Mouse (Mus musculus) retina, postnatal 7 days (tissue): ENCODE data around the gene Cd180.

ENCODE experiments used
- DNase-seq: peaks from one replicate; pipeline ENCODE4 v3.0.0-alpha.2; 2012; ENCODE audit warnings: low read depth, low spot score

The Cd180 gene

DNA sequence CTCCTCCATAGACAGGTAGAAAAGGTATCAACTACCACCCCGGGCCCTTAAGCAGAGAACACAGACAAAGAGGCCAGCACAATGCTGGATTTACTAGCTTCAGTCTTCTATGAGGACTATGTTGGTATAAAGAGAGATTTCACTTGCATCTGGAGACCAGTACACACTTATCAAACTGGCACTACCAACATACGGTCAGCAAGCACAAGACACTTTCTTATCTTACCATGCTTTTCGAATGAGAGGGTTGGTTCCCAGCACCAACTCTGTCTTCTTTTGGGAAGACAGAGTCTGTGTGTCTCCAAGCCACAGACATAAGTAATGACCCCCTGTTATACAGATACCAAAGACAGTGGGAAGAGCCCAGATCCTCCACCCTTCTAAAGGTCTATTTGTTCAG lies 85.5 kb downstream of the Cd180 start:
- no peak for DNase-seq

GRCm38 (mm10) chr13:102779275-102779674 lies 85.9 kb downstream of the Cd180 start:
- DNase-seq, result no peak

- DNase-seq, result no peak
Observed at GRCm38 (mm10) chr13:102783531-102784310, 90.4 kb downstream of the Cd180 start.

GRCm38 (mm10) chr13:102786666-102787230 lies 93.4 kb downstream of the Cd180 start:
- DNase-seq, result no peak
